Mouse (Mus musculus): Measurements from ENCODE around the gene St6galnac6. TPM values are rescaled to one million over a fixed set of nuclear protein-coding genes. Genes with fewer than 3 reads are reported as not detected.

The St6galnac6 gene
- total RNA-seq (2021), result 48.4 and 56.0 TPM in 2 replicates
- long read RNA-seq, transcript St6galnac6-203 (7 exons, 2,394 nt), result major isoform, 22 of 88 reads
- long read RNA-seq, partial matches to known transcripts, result 41 of 88 reads
- long read RNA-seq, other reads (novel, unspliced or antisense), result 17 of 88 reads

GRCm38 (mm10) chr2:32599409-32599808, at the start of gene St6galnac6:
TSS of gene St6galnac6 (plus strand) at chr2:32599709.
- no peak for DNase-seq

GRCm38 (mm10) chr2:32549764-32550163, 49.7 kb upstream of the St6galnac6 start:
- peak; percentile 52 for DNase-seq

GRCm38 (mm10) chr2:32551236-32551635, 48.3 kb upstream of the St6galnac6 start:
- no peak for DNase-seq

- no peak for DNase-seq
Measured at GRCm38 (mm10) chr2:32553592-32554148, 45.8 kb upstream of the St6galnac6 start.

- no peak for DNase-seq
Measured at GRCm38 (mm10) chr2:32555484-32555883, 44.0 kb upstream of the St6galnac6 start.

GRCm38 (mm10) chr2:32556019-32556418, 43.5 kb upstream of the St6galnac6 start:
- DNase-seq, result no peak

- no peak for DNase-seq
Measured at GRCm38 (mm10) chr2:32559570-32559969, 39.9 kb upstream of the St6galnac6 start.

- DNase-seq, result peak; percentile 55
Measured at GRCm38 (mm10) chr2:32566536-32567063, 32.9 kb upstream of the St6galnac6 start.

- peak; percentile 48 for DNase-seq
Measured at GRCm38 (mm10) chr2:32568149-32568548, 31.4 kb upstream of the St6galnac6 start.

- no peak for DNase-seq
Measured at GRCm38 (mm10) chr2:32568941-32569340, 30.6 kb upstream of the St6galnac6 start.

GRCm38 (mm10) chr2:32570698-32571494, 28.6 kb upstream of the St6galnac6 start, which contains the start of gene Dpm2:
TSS of gene Dpm2 (plus strand) at chr2:32570858.
- DNase-seq, result peak; percentile 83

- DNase-seq, result no peak
Measured at GRCm38 (mm10) chr2:32572196-32572595, 27.3 kb upstream of the St6galnac6 start.

- DNase-seq, result no peak
Measured at GRCm38 (mm10) chr2:32574497-32574896, 25.0 kb upstream of the St6galnac6 start, which contains the start of gene Pip5kl1. TSS of gene Pip5kl1 (plus strand) at chr2:32574797.

- DNase-seq, result peak; percentile 39
Measured at GRCm38 (mm10) chr2:32574901-32575585, 24.5 kb upstream of the St6galnac6 start.

GRCm38 (mm10) chr2:32575586-32576160, 23.8 kb upstream of the St6galnac6 start, which contains the start of gene 9430097D07Rik:
TSS of gene 9430097D07Rik (minus strand) at chr2:32575684.
- no peak for DNase-seq

GRCm38 (mm10) chr2:32576532-32576931, 23.0 kb upstream of the St6galnac6 start:
- no peak for DNase-seq

- peak; percentile 43 for DNase-seq
Measured at GRCm38 (mm10) chr2:32578146-32579046, 21.1 kb upstream of the St6galnac6 start.

GRCm38 (mm10) chr2:32581450-32582095, 17.9 kb upstream of the St6galnac6 start:
- DNase-seq, result no peak

- DNase-seq, result peak; percentile 68
Measured at GRCm38 (mm10) chr2:32582830-32583799, 16.4 kb upstream of the St6galnac6 start.
